Mouse (Mus musculus) myocyte (in vitro differentiated cells): ENCODE data around the gene Csf3r.

Source experiments
- CEBPB ChIP-seq: IDR thresholded peaks from 2 replicates; pipeline ENCODE4 v1.6.1; 2011; ENCODE audit warnings: mild to moderate bottlenecking, moderate library complexity; ENCODE audit not compliant: poor library complexity, insufficient read depth, severe bottlenecking
- E2F4 ChIP-seq: IDR thresholded peaks from one replicate; pipeline ENCODE4 v1.6.1; 2011; ENCODE audit warnings: mild to moderate bottlenecking, control low read depth, moderate library complexity; ENCODE audit not compliant: insufficient read depth
- POLR2A ChIP-seq: IDR thresholded peaks from one replicate; pipeline ENCODE4 v1.6.1; 2011; ENCODE audit warnings: low read depth, mild to moderate bottlenecking, control low read depth, moderate library complexity; ENCODE audit not compliant: insufficient read length
- TCF12 ChIP-seq: IDR thresholded peaks from one replicate; pipeline ENCODE4 v1.6.1; 2011; ENCODE audit warnings: mild to moderate bottlenecking, control low read depth; ENCODE audit not compliant: poor library complexity, insufficient read depth, severe bottlenecking
- TCF3 ChIP-seq: IDR thresholded peaks from one replicate; pipeline ENCODE4 v1.6.1; 2011; ENCODE audit warnings: low read depth, control low read depth; ENCODE audit not compliant: insufficient read length
- USF1 ChIP-seq: IDR thresholded peaks from one replicate; pipeline ENCODE4 v1.6.1; 2011; ENCODE audit warnings: low read depth, mild to moderate bottlenecking, control low read depth, moderate library complexity

- no peak for TF ChIP-seq TCF12
- no peak for TF ChIP-seq POLR2A
- no peak for TF ChIP-seq CEBPB
- no peak for TF ChIP-seq USF1
- TF ChIP-seq TCF3, result no peak
- no peak for TF ChIP-seq E2F4
These were observed 11.1 kb downstream of the Csf3r start for GRCm38 (mm10) chr4:126035413-126035812.
